Mouse (Mus musculus): Measurements from ENCODE around the gene Ppp2r2d.

DNA sequence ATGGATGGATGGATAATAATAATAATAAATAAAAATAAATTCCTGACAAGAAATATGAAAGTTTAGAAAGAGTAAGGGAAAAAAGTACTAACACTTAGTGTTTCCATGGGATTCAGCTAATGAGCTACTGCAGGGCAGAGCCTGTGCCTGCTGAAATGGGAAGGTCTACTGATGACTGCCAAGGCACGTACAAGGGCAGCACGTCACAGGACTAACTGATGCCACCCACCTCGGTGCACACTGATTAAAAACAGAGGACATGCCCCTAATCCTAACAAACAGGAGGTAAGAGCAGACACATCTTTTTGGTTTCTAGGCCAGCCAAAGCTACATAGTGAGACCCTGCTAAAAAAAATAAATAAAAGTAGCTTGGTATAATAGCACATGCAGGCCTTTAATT lies 37.8 kb downstream of the Ppp2r2d start:
- no peak for TF ChIP-seq POLR2A (IDR thresholded peaks at IDR 0.05; ENCODE audit: extremely low read depth, insufficient read depth, low read length)
- no peak for TF ChIP-seq CTCF (IDR thresholded peaks at IDR 0.05; ENCODE audit: extremely low read depth, insufficient read depth, low read length)
